Mouse (Mus musculus): ENCODE results near the gene Gm21983. TPM values are rescaled to one million over a fixed set of nuclear protein-coding genes. Genes with fewer than 3 reads are reported as not detected.

The Gm21983 gene
- polyA plus RNA-seq, 1 experiment = not detected

GRCm38 (mm10) chr7:27128162-27128561 is 52.7 kb downstream of the Gm21983 start:
- H3K4me1 ChIP-seq (ENCODE audit: control insufficient read depth, insufficient read depth, low read length) = no peaks in the 10 kb centered on the region
- H3K27ac ChIP-seq (ENCODE audit: insufficient read depth, low read length) = no peak overlapping the region
- peak; percentile 64 for TF ChIP-seq CTCF (IDR thresholded peaks at IDR 0.05; ENCODE audit: extremely low read depth, insufficient read depth, low read length)
- TF ChIP-seq POLR2A (IDR thresholded peaks at IDR 0.05; ENCODE audit: extremely low read depth, insufficient read depth, low read length) = no peak
- no peak overlapping the region for H3K4me3 ChIP-seq (ENCODE audit: insufficient read depth, low read length)

- Histone ChIP-seq H3K4me1 (ENCODE audit: control insufficient read depth, insufficient read depth, low read length) (no peaks in the 10 kb centered on the region), H3K27ac (ENCODE audit: insufficient read depth, low read length) (no peak overlapping the region), H3K4me3 (ENCODE audit: insufficient read depth, low read length) (no peak overlapping the region)
- TF ChIP-seq POLR2A (IDR thresholded peaks at IDR 0.05; ENCODE audit: extremely low read depth, insufficient read depth, low read length) (no peak), CTCF (IDR thresholded peaks at IDR 0.05; ENCODE audit: extremely low read depth, insufficient read depth, low read length) (no peak)
Measured at GRCm38 (mm10) chr7:27124969-27125368, 55.9 kb downstream of the Gm21983 start.

- H3K4me3 ChIP-seq (ENCODE audit: insufficient read depth, low read length) = no peak overlapping the region
- H3K27ac ChIP-seq (ENCODE audit: insufficient read depth, low read length) = no peak overlapping the region
- TF ChIP-seq POLR2A (IDR thresholded peaks at IDR 0.05; ENCODE audit: extremely low read depth, insufficient read depth, low read length) (no peak), CTCF (IDR thresholded peaks at IDR 0.05; ENCODE audit: extremely low read depth, insufficient read depth, low read length) (no peak)
- no peaks in the 10 kb centered on the region for H3K4me1 ChIP-seq (ENCODE audit: control insufficient read depth, insufficient read depth, low read length)
Measured at GRCm38 (mm10) chr7:27124305-27124832, 56.5 kb downstream of the Gm21983 start.

- Histone ChIP-seq H3K4me3 (ENCODE audit: insufficient read depth, low read length) (no peak within 1 kb of the TSS), H3K4me1 (ENCODE audit: control insufficient read depth, insufficient read depth, low read length) (no peaks in the 10 kb centered on the region), H3K27ac (ENCODE audit: insufficient read depth, low read length) (no peak within 1 kb of the TSS)
- TF ChIP-seq CTCF (IDR thresholded peaks at IDR 0.05; ENCODE audit: extremely low read depth, insufficient read depth, low read length) (no peak), POLR2A (IDR thresholded peaks at IDR 0.05; ENCODE audit: extremely low read depth, insufficient read depth, low read length) (no peak)
Measured at GRCm38 (mm10) chr7:27119676-27120075, 61.2 kb downstream of the Gm21983 start, which contains the start of gene Cyp2f2. TSS of gene Cyp2f2 (plus strand) at chr7:27119909.

Other genes with a start within 250 kb of the Gm21983 start
- gene Cyp2a22, start 241.7 kb downstream of the Gm21983 start, polyA plus RNA-seq (2012; rRNA removed) = not detected in 2 replicates
- not detected in 2 replicates for gene Cyp2a12, start 152.0 kb downstream of the Gm21983 start, polyA plus RNA-seq (2012; rRNA removed)
- gene Cyp2f2, start 61.2 kb downstream of the Gm21983 start, polyA plus RNA-seq (2012; rRNA removed) = 1.3 and 1.7 TPM in 2 replicates
- not detected in 2 replicates for gene Cyp2t4, start 27.4 kb downstream of the Gm21983 start, polyA plus RNA-seq (2012; rRNA removed)
- 111 and 112 TPM in 2 replicates for gene Egln2, start 14.3 kb downstream of the Gm21983 start, polyA plus RNA-seq (2012; rRNA removed)
- 150 and 154 TPM in 2 replicates for gene Rab4b, start 2.2 kb downstream of the Gm21983 start, polyA plus RNA-seq (2012; rRNA removed)
- gene Mia, start 71 bp upstream of the Gm21983 start, polyA plus RNA-seq (2012; rRNA removed) = 4.8 and 7.7 TPM in 2 replicates
- 14.9 and 15.2 TPM in 2 replicates for gene BC024978, start 14.7 kb upstream of the Gm21983 start, polyA plus RNA-seq (2012; rRNA removed)
- 175 and 176 TPM in 2 replicates for gene Snrpa, start 15.2 kb upstream of the Gm21983 start, polyA plus RNA-seq (2012; rRNA removed)
- gene Itpkc, start 47.6 kb upstream of the Gm21983 start, polyA plus RNA-seq (2012; rRNA removed) = 5.8 and 6.8 TPM in 2 replicates
- gene Coq8b, start 51.9 kb upstream of the Gm21983 start, polyA plus RNA-seq (2012; rRNA removed) = 30.6 and 31.8 TPM in 2 replicates
- gene Numbl, start 77.3 kb upstream of the Gm21983 start, polyA plus RNA-seq (2012; rRNA removed) = 108 TPM in 2 replicates
- gene Ltbp4, start 156.6 kb upstream of the Gm21983 start, polyA plus RNA-seq (2012; rRNA removed) = 54.5 and 62.3 TPM in 2 replicates
- gene Shkbp1, start 174.9 kb upstream of the Gm21983 start, polyA plus RNA-seq (2012; rRNA removed) = 64.2 and 73.8 TPM in 2 replicates
- gene Gm20479, start 176.3 kb upstream of the Gm21983 start, polyA plus RNA-seq (2012; rRNA removed) = 0.75 TPM in 1 of 2 replicates, not detected in the other